Mouse (Mus musculus) mesoderm, embryonic 11.5 days (tissue): Measurements from ENCODE around the gene Alg14.

ENCODE experiments used
- DNase-seq: peaks from one replicate; pipeline ENCODE4 v3.0.0-alpha.2; 2012; ENCODE audit warnings: low read depth, low spot score

Gene Alg14

GRCm38 (mm10) chr3:121336234-121336890, 44.8 kb downstream of the Alg14 start:
- no peak for DNase-seq

- DNase-seq, result no peak
These were observed 47.1 kb downstream of the Alg14 start for GRCm38 (mm10) chr3:121338687-121339086.

- no peak for DNase-seq
These were observed 48.8 kb downstream of the Alg14 start for GRCm38 (mm10) chr3:121340321-121340761.

GRCm38 (mm10) chr3:121343224-121343623, 51.7 kb downstream of the Alg14 start:
- DNase-seq, result no peak

GRCm38 (mm10) chr3:121344056-121344945, 52.7 kb downstream of the Alg14 start:
- no peak for DNase-seq

- DNase-seq, result no peak
These were observed 53.5 kb downstream of the Alg14 start for GRCm38 (mm10) chr3:121344951-121345642.

GRCm38 (mm10) chr3:121345643-121346000, 54.0 kb downstream of the Alg14 start:
- no peak for DNase-seq

GRCm38 (mm10) chr3:121346507-121347267, 55.1 kb downstream of the Alg14 start:
- no peak for DNase-seq

- DNase-seq, result no peak
These were observed 57.2 kb downstream of the Alg14 start for GRCm38 (mm10) chr3:121348792-121349191.

GRCm38 (mm10) chr3:121349334-121350169, 58.0 kb downstream of the Alg14 start:
- DNase-seq, result no peak

- no peak for DNase-seq
These were observed 59.7 kb downstream of the Alg14 start for GRCm38 (mm10) chr3:121351257-121351656.

- DNase-seq, result no peak
These were observed 62.7 kb downstream of the Alg14 start for GRCm38 (mm10) chr3:121354281-121354680.

- DNase-seq, result no peak
These were observed 63.4 kb downstream of the Alg14 start for GRCm38 (mm10) chr3:121354861-121355470.

GRCm38 (mm10) chr3:121355569-121355968, 64.0 kb downstream of the Alg14 start:
- no peak for DNase-seq

- no peak for DNase-seq
These were observed 64.5 kb downstream of the Alg14 start for GRCm38 (mm10) chr3:121356111-121356510.

- no peak for DNase-seq
These were observed 65.5 kb downstream of the Alg14 start for GRCm38 (mm10) chr3:121357030-121357429.

- DNase-seq, result no peak
These were observed 66.7 kb downstream of the Alg14 start for GRCm38 (mm10) chr3:121358285-121358684.

GRCm38 (mm10) chr3:121358850-121359249, 67.3 kb downstream of the Alg14 start:
- DNase-seq, result no peak

- DNase-seq, result no peak
These were observed 67.7 kb downstream of the Alg14 start for GRCm38 (mm10) chr3:121359272-121359671.

GRCm38 (mm10) chr3:121362002-121362401, 70.4 kb downstream of the Alg14 start:
- no peak for DNase-seq
